Mouse (Mus musculus): ENCODE measurements around the gene Ptprd. TPM values are rescaled to one million over a fixed set of nuclear protein-coding genes. Genes with fewer than 3 reads are reported as not detected.

Gene Ptprd
- polyA plus RNA-seq (2012; rRNA removed): 5.7 and 6.7 TPM in 2 replicates

DNA sequence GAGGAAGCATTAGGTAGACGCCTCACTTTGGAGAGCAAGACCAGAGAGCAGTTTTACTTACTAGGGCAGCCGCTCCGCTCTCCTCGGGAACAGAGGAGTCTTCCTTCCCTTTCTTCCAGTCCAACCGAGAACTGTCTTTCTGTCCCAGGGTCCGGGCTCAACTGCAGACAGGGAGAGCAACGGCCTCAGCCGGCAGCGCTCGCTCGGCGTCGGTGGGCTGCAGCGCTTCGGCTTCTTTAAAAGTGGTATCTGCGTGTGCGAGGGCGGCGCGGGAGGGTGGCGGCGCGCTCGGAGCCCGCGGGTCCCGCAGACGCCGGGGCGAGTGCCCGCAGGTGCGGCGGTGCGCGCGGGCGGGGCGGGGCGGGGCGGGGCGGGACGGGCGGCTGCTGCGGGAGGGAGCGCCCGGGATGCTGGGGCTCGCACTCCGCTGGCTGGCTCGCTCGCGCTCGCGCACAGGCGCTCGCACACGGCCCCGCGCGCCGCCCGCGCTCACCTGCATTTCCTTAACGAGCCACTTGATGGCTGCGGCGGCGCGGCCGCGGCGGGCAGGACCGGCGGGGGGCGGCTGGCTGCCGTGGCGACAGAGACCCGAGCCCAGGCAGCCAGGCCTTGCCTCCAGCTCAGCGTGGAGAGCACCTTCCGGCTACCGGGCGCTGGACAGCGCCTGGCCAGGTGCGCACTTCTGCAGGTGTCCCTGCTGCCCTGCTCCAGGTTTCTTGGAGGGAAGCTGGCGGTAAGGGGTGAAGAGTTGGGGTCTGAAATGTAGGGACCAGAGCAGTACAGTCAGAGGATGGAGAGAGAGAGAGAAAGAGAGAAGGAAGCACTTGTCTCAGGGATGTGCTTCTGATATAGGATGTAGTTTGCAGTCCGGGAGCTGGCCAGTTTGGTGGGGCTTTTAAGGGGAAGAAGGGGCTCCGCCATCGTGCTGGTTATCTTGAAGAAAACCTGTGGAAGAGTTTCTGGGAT lies at the start of gene Ptprd:
Gene Ptprd, minus strand, starts transcription at position 433 of the 966 bp plus-strand sequence.
- DNase-seq (ENCODE audit: low spot score): peak; percentile 20

DNA sequence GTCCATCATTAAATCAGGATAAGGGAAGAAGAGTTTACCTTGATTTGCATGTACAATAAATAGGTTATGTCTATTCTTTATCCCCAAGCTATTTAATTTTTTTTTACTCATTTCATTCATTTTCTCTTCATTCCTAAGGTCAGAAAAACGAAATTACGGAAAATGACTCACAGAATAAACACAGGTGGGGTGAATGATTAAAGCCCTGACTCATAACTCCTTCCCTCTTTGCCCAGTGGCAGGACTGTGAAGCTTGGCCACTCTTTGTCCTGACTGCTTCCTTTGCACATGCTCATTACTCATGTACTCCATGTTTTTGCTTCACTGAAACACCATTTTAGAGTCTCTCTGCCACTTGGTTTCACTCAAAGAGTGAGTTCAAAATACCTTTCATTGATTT lies 24.1 kb upstream of the Ptprd start:
- no peak for DNase-seq (ENCODE audit: low spot score)

DNA sequence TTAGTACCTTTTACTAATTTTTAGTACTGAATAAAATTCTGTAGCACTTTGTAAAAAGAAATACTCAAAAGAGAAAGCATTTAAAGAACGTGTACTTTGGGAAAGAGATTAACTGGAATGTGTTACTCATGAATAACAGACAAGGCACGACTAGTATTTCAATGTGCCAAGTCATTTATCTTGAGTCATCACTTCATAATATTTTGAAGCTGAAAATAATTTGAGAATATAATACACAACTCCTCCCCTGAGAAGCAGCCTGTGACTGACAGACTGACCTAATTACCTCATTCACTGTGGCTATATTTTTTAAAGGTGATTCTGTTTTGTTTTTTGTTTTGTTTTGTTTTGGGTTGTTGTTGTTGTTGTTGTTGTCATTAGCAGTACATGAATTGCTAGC lies 23.6 kb upstream of the Ptprd start:
- no peak for DNase-seq (ENCODE audit: low spot score)

DNA sequence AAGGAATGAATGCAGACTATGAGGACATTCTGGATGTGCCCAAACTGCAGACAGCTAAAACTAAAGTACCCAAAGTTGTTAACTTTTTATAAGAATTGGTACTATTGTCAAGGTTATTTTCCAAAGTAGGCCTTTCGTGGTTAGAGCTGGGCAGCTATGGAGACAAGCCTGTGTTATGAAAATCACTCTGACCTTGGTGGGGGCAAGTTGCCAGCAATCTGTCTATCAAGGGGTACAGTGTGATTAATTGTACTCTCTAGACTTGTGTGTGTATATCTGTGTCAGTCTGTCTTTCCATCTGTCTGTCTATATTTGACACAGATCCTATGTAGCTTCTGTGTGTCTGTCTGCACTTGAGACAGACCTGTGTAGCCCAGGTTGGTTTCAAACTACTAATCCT lies 22.9 kb upstream of the Ptprd start:
- no peak for DNase-seq (ENCODE audit: low spot score)

DNA sequence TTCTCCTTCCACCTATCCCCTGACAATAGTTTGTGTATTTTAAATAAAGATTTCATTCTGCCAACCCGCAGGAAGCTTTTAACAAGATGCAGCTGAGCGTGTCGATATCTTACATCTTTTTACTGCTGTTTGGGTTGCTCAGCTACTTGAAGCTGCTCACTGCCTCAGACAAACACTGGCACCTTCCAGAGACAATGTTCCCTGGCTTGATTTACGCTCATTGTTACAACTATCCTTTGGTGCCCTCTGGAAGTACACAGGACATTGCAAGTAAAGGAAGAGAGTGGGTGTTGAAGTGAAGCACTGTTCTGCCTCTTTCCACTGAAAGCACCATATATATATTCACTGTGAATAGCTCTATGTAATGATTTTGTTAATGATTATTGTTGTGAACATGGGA lies 2.2 kb upstream of the Ptprd start:
- DNase-seq (ENCODE audit: low spot score): no peak

DNA sequence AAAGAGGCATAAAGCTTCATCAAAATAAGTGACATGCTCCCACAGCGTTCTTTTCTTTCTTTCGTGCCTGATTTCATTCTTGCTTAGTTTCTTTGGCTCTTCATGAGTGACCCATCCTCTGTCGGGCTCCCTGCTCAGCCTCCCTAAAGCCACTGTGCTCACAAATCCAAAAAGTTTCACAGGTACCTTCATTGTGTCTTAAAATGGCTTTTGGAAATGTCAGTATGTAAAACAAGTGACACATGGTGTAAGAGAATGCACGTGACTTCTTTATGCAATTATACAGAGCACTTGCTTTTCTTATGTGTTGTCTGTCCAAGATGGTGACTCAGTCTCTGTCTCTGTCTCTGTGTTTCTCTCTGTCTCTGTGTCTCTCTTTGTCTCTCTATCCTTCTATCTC lies 1.2 kb upstream of the Ptprd start:
- no peak for DNase-seq (ENCODE audit: low spot score)

DNA sequence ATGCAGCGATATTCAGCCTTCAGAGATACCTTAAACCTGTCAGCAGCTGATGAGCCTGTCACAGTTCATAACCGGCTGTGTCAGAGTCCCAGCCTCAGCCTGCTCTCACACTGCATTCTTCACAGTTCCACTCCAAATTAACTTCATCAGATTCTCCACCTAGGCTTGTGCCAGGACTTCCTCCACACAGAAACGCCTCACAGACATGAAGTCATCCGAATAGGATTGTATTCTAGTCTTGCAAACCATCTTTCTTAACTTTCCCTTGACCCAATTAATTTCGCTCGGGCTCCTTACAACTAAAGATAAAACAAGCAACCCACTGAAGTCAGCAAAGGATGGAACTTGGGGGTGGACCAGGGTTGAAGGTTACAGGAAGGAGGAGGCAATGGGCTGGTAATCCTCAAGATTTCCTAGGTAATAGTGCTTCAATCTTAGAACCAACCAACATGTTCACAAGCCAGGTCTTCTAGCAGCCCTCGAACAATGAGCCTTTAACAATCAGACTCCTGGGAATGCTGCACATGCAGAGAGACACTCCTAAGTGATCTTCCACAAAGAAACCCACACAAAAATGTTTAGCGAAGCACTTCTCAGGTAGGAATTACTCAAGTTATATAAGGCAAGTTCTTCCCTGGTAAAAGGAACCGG lies 758 bp downstream of the Ptprd start:
- DNase-seq (ENCODE audit: low spot score): no peak

DNA sequence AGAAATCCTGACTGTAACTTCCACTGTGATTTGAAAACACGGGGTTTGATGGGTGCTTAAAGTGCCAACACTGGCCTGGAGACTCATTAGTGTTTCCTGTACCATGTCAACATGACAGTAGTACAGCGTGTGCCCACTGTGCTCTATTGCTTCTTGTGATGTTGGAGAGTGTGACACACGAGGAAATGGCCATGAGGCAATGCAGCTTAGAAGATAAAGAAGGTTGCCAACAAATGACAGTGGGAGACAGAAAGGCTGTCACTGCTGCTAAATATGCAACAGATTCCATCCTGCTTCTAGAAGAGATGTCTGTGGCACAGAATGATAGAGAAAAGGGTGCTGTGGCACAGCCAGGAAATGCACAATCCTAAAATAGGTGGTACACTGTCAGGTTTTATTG lies 6.7 kb downstream of the Ptprd start:
- DNase-seq (ENCODE audit: low spot score): no peak

DNA sequence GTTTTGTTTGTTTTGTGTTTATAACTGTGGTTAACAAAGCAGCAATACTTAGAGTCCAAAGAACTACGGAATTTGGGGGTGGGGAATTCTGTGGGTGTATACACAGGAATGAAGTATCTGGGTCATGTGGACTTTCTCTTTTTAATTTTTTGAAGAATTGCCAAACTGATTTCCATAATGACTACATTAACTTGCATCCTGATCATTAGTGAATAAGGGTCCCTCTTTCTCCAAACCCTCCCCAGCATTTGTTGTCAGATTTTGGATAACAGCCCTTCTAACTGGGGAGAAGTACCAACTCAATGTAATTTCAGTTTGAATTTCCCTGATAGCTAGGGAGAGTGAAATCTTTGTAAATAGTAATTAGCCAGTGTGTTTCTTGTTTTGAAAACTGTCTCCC lies 43.3 kb downstream of the Ptprd start:
- no peak for DNase-seq (ENCODE audit: low spot score)

DNA sequence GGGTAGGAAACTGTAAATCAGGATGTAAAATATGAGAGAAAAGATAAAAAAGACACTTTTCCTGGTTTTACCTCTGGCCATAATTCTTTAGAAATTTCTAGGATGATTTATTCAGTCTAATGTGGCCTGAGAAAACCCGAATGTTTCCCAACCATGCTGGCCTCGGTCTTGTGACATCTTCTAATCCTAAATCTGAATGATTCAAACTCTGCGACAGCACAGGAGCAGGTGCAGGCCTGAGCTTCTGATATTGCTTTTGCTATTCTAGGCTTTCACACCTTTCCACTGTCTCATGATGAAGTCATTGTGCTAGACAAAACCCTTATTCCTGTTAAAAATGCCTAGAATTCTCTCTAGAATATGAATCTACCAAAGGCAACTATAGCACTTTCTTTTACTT lies 51.3 kb downstream of the Ptprd start:
- DNase-seq (ENCODE audit: low spot score): no peak

DNA sequence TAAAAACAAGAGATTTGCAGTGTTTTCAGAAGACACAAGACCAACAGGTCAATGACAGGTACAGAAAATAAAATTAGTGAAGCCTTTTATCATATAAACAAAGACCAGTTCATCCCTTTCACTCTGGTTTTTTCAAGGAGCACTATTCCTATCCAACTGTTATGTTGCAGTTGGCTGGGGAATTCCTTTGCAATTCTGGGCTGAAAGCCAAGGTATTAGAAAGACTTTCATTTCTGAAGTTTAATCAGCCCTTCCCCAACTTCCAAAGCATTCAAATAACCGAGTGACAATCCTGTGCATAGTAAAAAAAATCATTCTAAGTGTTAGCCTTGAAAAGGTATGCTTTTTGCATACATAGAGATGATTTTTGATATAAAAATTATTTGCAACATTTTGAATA lies 61.2 kb downstream of the Ptprd start:
- DNase-seq (ENCODE audit: low spot score): no peak

DNA sequence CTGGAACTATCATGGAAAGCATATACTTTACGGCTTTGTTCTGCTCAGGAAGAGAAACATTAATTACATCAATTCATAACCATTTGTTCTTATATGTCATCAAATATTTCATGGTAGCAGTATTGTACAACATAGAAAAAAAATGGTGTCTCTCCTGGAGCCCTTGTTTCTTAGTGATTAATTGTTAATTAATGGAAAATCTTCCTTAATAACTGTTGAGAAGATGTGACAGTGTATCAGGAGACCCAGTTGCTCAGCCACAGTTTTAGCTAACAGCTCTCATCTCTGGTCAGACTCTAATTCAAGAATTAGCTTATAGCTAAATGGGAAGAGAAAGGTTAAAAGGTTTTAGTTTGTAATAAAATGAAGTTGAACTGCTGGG lies 69.0 kb downstream of the Ptprd start:
- DNase-seq (ENCODE audit: low spot score): no peak

DNA sequence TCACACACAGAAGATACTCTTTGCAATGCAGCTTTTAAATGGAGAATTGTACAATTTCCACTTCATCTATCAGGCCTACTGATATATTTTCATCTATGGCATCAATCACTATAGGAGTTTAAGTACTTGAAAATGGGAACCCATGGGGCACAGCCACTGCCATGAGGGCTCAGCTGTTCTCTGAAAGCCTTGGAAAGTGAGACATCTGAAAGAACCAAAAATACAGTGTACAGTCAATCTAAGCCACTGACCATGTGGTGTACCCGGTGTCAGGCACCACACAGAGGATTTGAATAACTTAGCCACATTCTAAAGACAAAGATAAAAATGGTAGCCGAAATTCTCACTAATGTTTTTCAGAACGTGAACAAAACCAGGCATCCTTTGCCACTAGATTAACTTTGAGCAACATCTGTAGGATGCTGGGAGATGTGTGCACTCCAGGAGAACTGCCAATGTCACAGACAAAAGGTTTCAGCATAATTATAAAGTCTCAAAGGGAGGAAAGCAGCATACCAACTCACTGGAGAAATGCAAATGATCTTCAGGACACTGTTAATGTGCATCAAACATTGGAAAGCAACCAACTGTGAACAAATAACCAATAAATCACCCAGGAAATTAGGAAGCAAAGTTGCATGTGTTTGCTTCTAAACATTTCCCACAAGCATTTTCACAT lies 69.5 kb downstream of the Ptprd start:
- DNase-seq (ENCODE audit: low spot score): no peak

DNA sequence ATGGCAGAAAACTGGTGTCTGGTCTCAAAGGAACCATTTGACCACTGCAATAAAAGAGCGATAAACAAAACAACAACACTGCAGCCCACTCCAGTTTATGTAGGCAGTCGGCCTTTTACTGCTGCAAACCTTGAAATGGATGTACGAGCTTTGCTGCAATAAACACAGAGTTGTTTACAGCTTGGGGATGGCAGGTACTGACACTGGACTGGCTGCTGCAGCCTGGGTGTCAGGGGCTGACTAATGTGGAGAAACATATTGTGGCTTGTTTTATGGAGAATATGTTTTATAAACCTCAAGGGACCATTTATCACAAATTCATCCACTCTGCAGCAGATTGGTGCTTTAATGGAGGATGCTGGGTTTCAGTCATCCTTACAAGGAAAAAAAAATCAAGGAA lies 100.9 kb downstream of the Ptprd start:
- no peak for DNase-seq (ENCODE audit: low spot score)

DNA sequence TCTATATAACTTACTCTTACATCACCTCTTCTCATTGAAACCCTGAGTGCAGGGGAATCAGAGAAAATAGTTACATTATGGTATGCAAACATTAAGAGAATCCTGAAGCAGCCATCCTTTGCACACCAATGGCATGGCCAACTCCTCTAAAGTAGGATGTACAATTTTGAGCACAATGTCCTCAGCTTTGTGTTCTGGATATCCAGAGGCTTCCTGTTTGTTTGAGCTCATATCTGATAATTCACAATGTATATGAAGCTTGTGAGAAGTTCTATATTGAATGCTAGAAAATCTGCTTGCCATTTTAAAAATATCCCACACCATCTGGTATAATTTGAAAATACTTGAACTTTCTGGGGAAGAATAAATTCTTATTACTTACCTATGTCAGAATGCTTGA lies 114.2 kb downstream of the Ptprd start:
- no peak for DNase-seq (ENCODE audit: low spot score)

DNA sequence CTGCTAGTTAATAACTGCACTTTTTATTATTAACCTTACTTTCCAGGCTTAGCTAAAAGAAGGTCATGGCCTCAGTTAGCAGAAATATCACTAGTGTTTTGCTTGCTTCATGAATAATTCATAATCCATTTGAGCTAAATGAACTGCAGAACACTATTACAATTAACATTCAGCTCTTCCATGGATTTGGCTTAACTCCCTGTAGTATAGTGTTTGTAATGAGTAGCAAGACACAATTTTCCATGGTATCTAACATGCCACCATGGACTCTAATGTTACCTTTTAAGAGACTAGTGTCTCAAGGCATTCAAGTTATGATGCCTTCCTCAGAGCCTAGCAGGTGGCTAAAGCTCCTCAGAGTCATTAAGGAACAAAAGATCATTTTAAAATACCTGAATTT lies 129.0 kb downstream of the Ptprd start:
- no peak for DNase-seq (ENCODE audit: low spot score)

DNA sequence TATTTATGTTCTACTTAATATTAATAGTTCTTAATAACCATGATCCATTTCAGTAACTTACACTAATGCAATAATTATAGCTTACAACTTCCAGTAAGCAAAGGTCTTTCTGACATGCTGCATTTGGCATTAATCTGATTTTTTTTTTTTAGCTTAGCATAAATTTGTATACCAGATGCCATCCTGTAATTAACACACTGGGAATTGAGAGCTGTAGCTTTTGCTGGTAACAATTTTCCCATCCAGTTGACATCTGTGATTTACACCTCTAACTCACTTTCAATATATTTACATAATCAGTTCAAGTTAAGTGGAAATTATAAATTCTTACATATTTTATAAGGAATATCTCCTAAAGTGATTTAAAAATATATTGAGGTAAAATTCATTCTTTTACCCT lies 134.3 kb downstream of the Ptprd start:
- no peak for DNase-seq (ENCODE audit: low spot score)

DNA sequence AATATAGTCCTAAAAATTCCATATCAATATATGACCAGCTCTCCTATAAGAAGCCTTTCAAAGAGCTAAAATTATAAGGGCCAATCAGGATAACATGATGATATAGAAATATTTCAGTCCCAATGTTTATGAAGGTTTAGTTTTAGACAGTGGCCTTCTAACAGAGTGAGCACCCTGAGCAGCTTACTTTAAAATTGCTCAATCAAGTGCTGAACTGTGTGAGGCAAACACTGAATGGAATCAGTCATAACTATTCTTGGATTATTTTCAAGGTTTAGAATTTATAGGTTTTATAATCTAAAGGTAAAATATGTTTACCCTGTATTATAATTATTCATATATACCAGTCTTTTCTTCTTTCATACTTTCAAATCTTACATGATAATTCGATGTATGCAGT lies 134.7 kb downstream of the Ptprd start:
- DNase-seq (ENCODE audit: low spot score): no peak

DNA sequence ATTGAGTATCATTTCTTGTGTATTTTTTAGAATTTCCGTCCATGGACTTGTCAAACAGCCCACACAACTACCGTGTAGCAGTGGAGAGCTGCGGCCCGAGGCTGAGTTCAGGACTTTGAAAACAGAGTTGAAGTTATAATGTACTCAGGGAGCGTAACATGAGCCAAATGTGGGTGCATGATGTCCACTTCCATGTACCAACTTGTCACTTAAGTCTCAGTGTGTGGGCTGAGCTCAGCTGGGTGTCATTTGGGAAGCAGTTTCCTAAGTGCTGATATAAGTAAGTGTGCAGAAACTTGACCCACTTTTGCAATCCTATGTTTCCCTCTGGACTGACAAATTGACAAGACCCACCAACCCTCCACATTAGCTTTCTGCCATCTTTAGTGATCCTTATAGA lies 173.4 kb downstream of the Ptprd start:
- DNase-seq (ENCODE audit: low spot score): no peak

DNA sequence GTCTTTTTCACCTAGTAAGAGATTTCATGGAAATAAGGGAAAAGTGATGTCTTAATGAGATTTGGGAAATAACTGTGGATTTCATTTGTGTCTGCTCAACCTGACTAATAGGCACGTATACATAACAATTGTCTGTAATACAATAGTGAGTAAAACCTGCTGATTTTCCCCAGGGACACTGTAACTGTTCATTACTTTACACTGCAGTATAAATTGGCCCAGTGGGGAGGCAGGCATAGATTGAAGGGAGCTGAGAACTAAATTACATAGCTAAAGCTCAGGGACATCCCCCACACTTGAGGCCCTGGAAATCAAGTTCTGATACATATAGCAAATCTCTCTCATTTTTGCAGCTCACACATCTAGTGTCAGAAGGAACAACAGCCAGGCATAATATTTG lies 209.7 kb downstream of the Ptprd start:
- DNase-seq (ENCODE audit: low spot score): no peak

DNA sequence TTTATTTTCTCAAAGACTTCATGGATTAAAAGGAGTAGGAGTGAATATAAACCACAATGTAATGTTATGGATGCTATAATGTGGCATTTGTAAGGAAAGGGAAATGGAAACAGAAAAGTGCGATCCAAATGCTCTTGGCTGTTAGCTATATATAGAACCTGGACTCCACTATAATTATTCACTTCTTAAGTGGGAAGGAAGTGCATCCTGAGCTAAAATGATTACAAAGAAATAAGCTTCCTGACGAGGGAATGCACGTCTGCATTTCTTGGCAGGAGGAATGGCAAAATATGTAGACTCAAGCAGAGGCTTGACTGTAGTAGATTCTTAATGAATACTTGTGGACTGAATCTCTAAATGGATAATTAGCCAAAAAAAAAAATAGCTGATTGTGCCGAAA lies 219.1 kb downstream of the Ptprd start:
- DNase-seq (ENCODE audit: low spot score): no peak

DNA sequence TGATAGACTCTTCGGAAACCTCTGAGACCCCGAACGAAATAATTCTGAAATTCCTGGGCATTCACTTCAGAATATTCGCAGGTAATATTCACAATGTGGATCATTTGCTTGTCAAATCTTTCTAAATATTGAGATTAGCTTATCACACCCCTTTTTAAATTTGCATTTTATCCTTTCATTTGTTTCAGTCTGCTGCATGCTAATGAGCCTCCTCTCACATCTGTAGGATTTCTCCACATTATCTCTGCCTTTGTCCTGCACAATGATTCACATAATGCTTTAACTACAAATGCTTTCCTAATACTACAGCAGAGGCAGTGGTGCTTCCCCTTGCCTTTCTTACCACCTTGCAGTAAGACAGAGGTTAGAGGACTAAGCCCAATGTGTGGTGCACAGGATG lies 229.7 kb downstream of the Ptprd start:
- DNase-seq (ENCODE audit: low spot score): no peak

DNA sequence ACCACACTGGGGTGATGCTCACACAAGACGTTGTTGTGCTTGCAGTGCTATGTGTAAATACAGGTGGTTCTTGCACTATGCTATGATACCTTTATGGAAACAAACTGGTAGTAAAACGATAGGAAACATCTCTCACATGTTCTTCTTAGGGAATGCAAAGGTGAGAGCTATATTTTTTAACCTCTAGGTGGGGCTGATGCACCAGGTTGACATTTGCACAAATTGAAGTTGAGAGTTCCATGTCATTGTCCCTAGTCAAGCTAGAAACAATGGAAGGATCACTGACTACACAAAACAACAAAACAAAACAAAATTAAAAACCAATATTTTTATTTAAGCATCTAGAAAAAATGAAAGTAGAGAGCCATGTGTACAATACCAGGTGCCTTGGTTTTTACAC lies 250.1 kb downstream of the Ptprd start:
- no peak for DNase-seq (ENCODE audit: low spot score)

Data from urinary bladder, adult 2 months (tissue).